Mouse (Mus musculus): ENCODE results near the gene Apoc4. TPM values are rescaled to one million over a fixed set of nuclear protein-coding genes. Genes with fewer than 3 reads are reported as not detected.

The Apoc4 gene
- total RNA-seq, 2 experiments from 2014 or later: not detected

GRCm38 (mm10) chr7:19633197-19633596, 48.1 kb downstream of the Apoc4 start:
- H3K4me3 ChIP-seq: no peak overlapping the region
- no peak for TF ChIP-seq CTCF (IDR thresholded peaks at IDR 0.05)
- no peak overlapping the region for H3K27ac ChIP-seq
- intact Hi-C loops (cut with DNase I): no loop called here
- DNase-seq (ENCODE audit: extremely low spot score in 1 of 2, low spot score in 2 of 2): no peak

- H3K4me3 ChIP-seq: no peak overlapping the region
- TF ChIP-seq CTCF (IDR thresholded peaks at IDR 0.05): no peak
- intact Hi-C loops (cut with DNase I): no loop called here
- DNase-seq (ENCODE audit: extremely low spot score in 1 of 2, low spot score in 2 of 2): no peak
- no peak overlapping the region for H3K27ac ChIP-seq
These were observed 48.6 kb downstream of the Apoc4 start for GRCm38 (mm10) chr7:19632720-19633119.

GRCm38 (mm10) chr7:19632275-19632674, 49.0 kb downstream of the Apoc4 start:
- no peak overlapping the region for H3K4me3 ChIP-seq
- intact Hi-C loops (cut with DNase I): no loop called here
- no peak for TF ChIP-seq CTCF (IDR thresholded peaks at IDR 0.05)
- DNase-seq (ENCODE audit: extremely low spot score in 1 of 2, low spot score in 2 of 2): no peak
- H3K27ac ChIP-seq: no peak overlapping the region

GRCm38 (mm10) chr7:19629361-19629734, 51.9 kb downstream of the Apoc4 start, which contains the start of gene Relb:
Gene Relb (minus strand): TSS chr7:19629438.
- intact Hi-C loops (cut with DNase I): no loop called here
- H3K27ac ChIP-seq: peak within 1 kb of the TSS; percentile 81
- peak within 1 kb of the TSS; percentile 84 for H3K4me3 ChIP-seq

GRCm38 (mm10) chr7:19628536-19629360, 52.5 kb downstream of the Apoc4 start:
- peak; percentile 85 to 87 for DNase-seq (ENCODE audit: extremely low spot score in 1 of 2, low spot score in 2 of 2)
- no peak for TF ChIP-seq CTCF (IDR thresholded peaks at IDR 0.05)
- Histone ChIP-seq H3K4me3 (peak overlapping the region; percentile 84), H3K27ac (peak overlapping the region; percentile 81)
- intact Hi-C loops (cut with DNase I): no loop called here

More at GRCm38 (mm10) chr7:19629361-19629734, 51.9 kb downstream of the Apoc4 start, which contains the start of gene Relb:
- peak; percentile 91 to 92 for DNase-seq (ENCODE audit: extremely low spot score in 1 of 2, low spot score in 2 of 2)
- TF ChIP-seq CTCF (IDR thresholded peaks at IDR 0.05): no peak

GRCm38 (mm10) chr7:19628192-19628535, 53.1 kb downstream of the Apoc4 start:
- no peak for TF ChIP-seq CTCF (IDR thresholded peaks at IDR 0.05)
- 0 out of 2 replicates have a peak overlapping the region, but pooled peaks have one; percentile 57 for H3K27ac ChIP-seq
- peak overlapping the region; percentile 84 for H3K4me3 ChIP-seq
- intact Hi-C loops (cut with DNase I): no loop called here
- DNase-seq (ENCODE audit: extremely low spot score in 1 of 2, low spot score in 2 of 2): no peak

Other genes starting within 250 kb of the Apoc4 start
- gene Mark4, start 222.7 kb downstream of the Apoc4 start, total RNA-seq (2021): 10 to 100 TPM; 79.1 to 79.5 TPM
- gene Exoc3l2, start 218.1 kb downstream of the Apoc4 start, total RNA-seq (2021): under 1 TPM; 0.26 to 0.36 TPM
- 1 to 10 TPM; 6.7 to 7.9 TPM for gene Bloc1s3, start 173.1 kb downstream of the Apoc4 start, total RNA-seq (2021)
- gene Trappc6a, start 173.1 kb downstream of the Apoc4 start, total RNA-seq (2021): 10 to 100 TPM; 16.6 to 18.4 TPM
- under 1 TPM; 0.44 to 0.84 TPM for gene Nkpd1, start 163.6 kb downstream of the Apoc4 start, total RNA-seq (2021)
- gene Ppp1r37, start 118.4 kb downstream of the Apoc4 start, total RNA-seq (2021): 100 to 1,000 TPM; 148 to 150 TPM
- 1 to 10 TPM; 1.5 to 2.0 TPM for gene Zfp296, start 104.2 kb downstream of the Apoc4 start, total RNA-seq (2021)
- 10 to 100 TPM; 50.1 to 50.8 TPM for gene Gemin7, start 103.9 kb downstream of the Apoc4 start, total RNA-seq (2021)
- gene Clasrp, start 77.0 kb downstream of the Apoc4 start, total RNA-seq (2021): 10 to 100 TPM; 92.7 to 98.3 TPM
- 1 to 10 TPM; 7.2 to 7.7 TPM for gene Relb, start 52.0 kb downstream of the Apoc4 start, total RNA-seq (2021)
- 100 to 1,000 TPM; 137 to 139 TPM for gene Clptm1, start 16.4 kb downstream of the Apoc4 start, total RNA-seq (2021)
- not detected for gene Apoc2, start 3.5 kb downstream of the Apoc4 start, total RNA-seq (2021)
- not detected for gene Gm44805, start 56 bp downstream of the Apoc4 start, total RNA-seq (2021)
- 1 to 10 TPM; 3.5 to 3.7 TPM for gene Apoc1, start 11.2 kb upstream of the Apoc4 start, total RNA-seq (2021)
- gene Apoe, start 17.7 kb upstream of the Apoc4 start, total RNA-seq (2021): 1,000 to 10,000 TPM; 1,824 to 1,912 TPM
- 100 to 1,000 TPM; 117 TPM for gene Tomm40, start 34.0 kb upstream of the Apoc4 start, total RNA-seq (2021)
- gene Nectin2, start 69.0 kb upstream of the Apoc4 start, total RNA-seq (2021): 1 to 10 TPM; 7.9 to 8.2 TPM
- 10 to 100 TPM; 12.2 to 15.1 TPM for gene Bcam, start 89.5 kb upstream of the Apoc4 start, total RNA-seq (2021)
- gene Cblc, start 115.3 kb upstream of the Apoc4 start, total RNA-seq (2021): not detected
- under 1 TPM; 0.56 to 0.77 TPM for gene Bcl3, start 141.3 kb upstream of the Apoc4 start, total RNA-seq (2021)
- gene Gm19345, start 170.5 kb upstream of the Apoc4 start, total RNA-seq (2021): 1 to 10 TPM; 1.7 to 2.2 TPM
- gene Ceacam16, start 179.8 kb upstream of the Apoc4 start, total RNA-seq (2021): not detected
- gene Ceacam19, start 206.5 kb upstream of the Apoc4 start, total RNA-seq (2021): not detected
- 10 to 100 TPM; 14.6 to 14.8 TPM for gene Pvr, start 239.7 kb upstream of the Apoc4 start, total RNA-seq (2021)